Mouse (Mus musculus): Measurements from ENCODE around the gene 9630041A04Rik.
A peak's percentile ranks its signal among the peaks of the same experiment; 100 is the strongest.

The 9630041A04Rik gene

GRCm38 (mm10) chr9:101861596-101862471 lies at the start of gene 9630041A04Rik:
Gene 9630041A04Rik, plus strand, starts transcription at chr9:101861841.
- DNase-seq (ENCODE audit: low spot score in 2 of 2) = no peak

GRCm38 (mm10) chr9:101823896-101824295 lies 37.7 kb upstream of the 9630041A04Rik start:
- DNase-seq (ENCODE audit: low spot score in 2 of 2) = no peak

GRCm38 (mm10) chr9:101825626-101826025 lies 36.0 kb upstream of the 9630041A04Rik start:
- no peak for DNase-seq (ENCODE audit: low spot score in 2 of 2)

GRCm38 (mm10) chr9:101833619-101834018 lies 28.0 kb upstream of the 9630041A04Rik start:
- no peak for DNase-seq (ENCODE audit: low spot score in 2 of 2)

- peak in 1 of 2 experiments; percentile 31 for DNase-seq (ENCODE audit: low spot score in 2 of 2)
These were observed 20.5 kb upstream of the 9630041A04Rik start for GRCm38 (mm10) chr9:101841101-101841500.

- DNase-seq (ENCODE audit: low spot score in 2 of 2) = peak; percentile 51 to 70
These were observed 17.7 kb upstream of the 9630041A04Rik start for GRCm38 (mm10) chr9:101843893-101844292.

GRCm38 (mm10) chr9:101845691-101846090 lies 15.9 kb upstream of the 9630041A04Rik start:
- DNase-seq (ENCODE audit: low spot score in 2 of 2) = peak in 1 of 2 experiments; percentile 53

GRCm38 (mm10) chr9:101862481-101863065 lies 932 bp downstream of the 9630041A04Rik start:
- peak; percentile 72 to 83 for DNase-seq (ENCODE audit: low spot score in 2 of 2)

GRCm38 (mm10) chr9:101863130-101863529 lies 1.5 kb downstream of the 9630041A04Rik start:
- DNase-seq (ENCODE audit: low spot score in 2 of 2) = peak in 1 of 2 experiments; percentile 23

- peak in 1 of 2 experiments; percentile 42 for DNase-seq (ENCODE audit: low spot score in 2 of 2)
These were observed 7.0 kb downstream of the 9630041A04Rik start for GRCm38 (mm10) chr9:101868593-101868992.

- no peak for DNase-seq (ENCODE audit: low spot score in 2 of 2)
These were observed 8.4 kb downstream of the 9630041A04Rik start for GRCm38 (mm10) chr9:101870034-101870433.

GRCm38 (mm10) chr9:101875306-101875705 lies 13.7 kb downstream of the 9630041A04Rik start:
- no peak for DNase-seq (ENCODE audit: low spot score in 2 of 2)

- DNase-seq (ENCODE audit: low spot score in 2 of 2) = no peak
These were observed 15.7 kb downstream of the 9630041A04Rik start for GRCm38 (mm10) chr9:101877109-101877987.

- DNase-seq (ENCODE audit: low spot score in 2 of 2) = peak in 1 of 2 experiments; percentile 68
These were observed 21.7 kb downstream of the 9630041A04Rik start for GRCm38 (mm10) chr9:101883295-101883694.

GRCm38 (mm10) chr9:101897851-101898250 lies 36.2 kb downstream of the 9630041A04Rik start:
- no peak for DNase-seq (ENCODE audit: low spot score in 2 of 2)

GRCm38 (mm10) chr9:101903406-101903805 lies 41.8 kb downstream of the 9630041A04Rik start:
- DNase-seq (ENCODE audit: low spot score in 2 of 2) = peak in 1 of 2 experiments; percentile 20

- peak in 1 of 2 experiments; percentile 17 for DNase-seq (ENCODE audit: low spot score in 2 of 2)
These were observed 46.2 kb downstream of the 9630041A04Rik start for GRCm38 (mm10) chr9:101907747-101908255.

- DNase-seq (ENCODE audit: low spot score in 2 of 2) = peak; percentile 39 to 51
These were observed 47.2 kb downstream of the 9630041A04Rik start for GRCm38 (mm10) chr9:101908849-101909248.

- peak in 1 of 2 experiments; percentile 13 for DNase-seq (ENCODE audit: low spot score in 2 of 2)
These were observed 47.9 kb downstream of the 9630041A04Rik start for GRCm38 (mm10) chr9:101909491-101909890.

GRCm38 (mm10) chr9:101911176-101911866 lies 49.7 kb downstream of the 9630041A04Rik start:
- DNase-seq (ENCODE audit: low spot score in 2 of 2) = peak; percentile 46 to 66

GRCm38 (mm10) chr9:101915082-101915481 lies 53.4 kb downstream of the 9630041A04Rik start:
- DNase-seq (ENCODE audit: low spot score in 2 of 2) = peak in 1 of 2 experiments; percentile 14

Data from right cerebral cortex, postnatal 10 days (tissue).